Mouse (Mus musculus): ENCODE results near the gene Akap13. TPM values are rescaled to one million over a fixed set of nuclear protein-coding genes. Genes with fewer than 3 reads are reported as not detected.

Akap13 gene
- total RNA-seq, 2 experiments from 2014 or later = 53.2 to 75.9 TPM

DNA sequence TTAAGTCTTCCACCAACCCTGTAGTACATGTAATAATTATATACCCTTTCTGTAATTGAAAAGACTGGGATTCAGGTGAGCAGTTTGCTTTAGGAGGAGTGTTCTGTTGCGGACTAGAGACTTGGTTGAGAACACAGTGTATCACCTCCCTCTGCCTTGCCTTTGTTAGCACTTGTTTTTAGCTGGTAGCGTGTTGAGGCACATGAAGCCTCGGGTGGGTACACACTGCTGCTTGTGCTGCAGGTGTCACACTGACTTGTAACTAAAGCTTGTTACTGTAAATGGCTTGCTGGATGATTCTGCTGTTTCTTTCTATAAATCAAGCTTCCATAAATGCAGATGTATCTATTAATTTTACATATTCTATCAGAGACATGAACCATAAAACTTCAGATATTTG lies 75.3 kb downstream of the Akap13 start:
- H3K27ac ChIP-seq = no peak overlapping the region
- no peak overlapping the region for H3K4me3 ChIP-seq
- no peak for TF ChIP-seq CTCF (IDR thresholded peaks at IDR 0.05)
- intact Hi-C loops (cut with DNase I) = no loop called here
- DNase-seq = no peak

DNA sequence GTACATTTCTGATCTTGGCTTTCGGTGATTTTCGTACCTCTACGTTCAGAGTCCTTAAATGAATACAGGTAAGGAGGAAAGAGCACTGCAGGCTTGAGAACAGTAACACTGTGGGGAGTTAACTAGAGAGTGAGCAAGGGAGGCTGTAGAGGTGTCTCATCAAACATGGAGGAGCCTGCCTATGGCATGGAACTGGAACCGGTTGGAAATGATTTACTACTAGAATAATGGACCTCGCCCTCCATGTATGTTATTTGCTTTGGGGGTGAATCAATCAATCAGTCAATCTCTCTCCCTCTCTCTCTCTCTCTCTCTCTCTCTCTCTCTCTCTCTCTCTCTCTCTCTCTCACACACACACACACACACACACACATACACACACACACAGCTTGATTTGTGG lies 77.7 kb downstream of the Akap13 start:
- intact Hi-C loops (cut with DNase I) = no loop called here
- Histone ChIP-seq H3K4me3 (no peak overlapping the region), H3K27ac (no peak overlapping the region)
- no peak for TF ChIP-seq CTCF (IDR thresholded peaks at IDR 0.05)
- no peak for DNase-seq

DNA sequence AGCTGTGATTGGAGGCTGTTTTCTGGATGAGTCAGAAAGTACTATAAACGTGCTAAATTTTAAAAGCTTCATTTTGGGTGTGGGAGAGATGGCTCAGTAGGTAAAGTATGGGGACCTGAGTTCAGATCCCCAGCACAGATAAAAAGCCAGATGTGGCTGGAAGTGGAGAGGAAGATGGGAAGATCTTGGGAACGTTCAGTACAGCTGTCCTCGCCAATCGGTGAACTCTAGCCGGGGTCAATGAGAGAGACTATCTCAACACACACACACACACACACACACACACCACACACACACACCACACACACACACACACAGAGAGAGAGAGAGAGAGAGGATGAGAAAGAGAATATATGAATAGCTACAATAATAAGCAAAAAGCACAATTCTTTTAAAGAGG lies 81.0 kb downstream of the Akap13 start:
- DNase-seq = no peak
- Histone ChIP-seq H3K4me3 (no peak overlapping the region), H3K27ac (no peak overlapping the region)
- TF ChIP-seq CTCF (IDR thresholded peaks at IDR 0.05) = no peak
- intact Hi-C loops (cut with DNase I) = no loop called here

DNA sequence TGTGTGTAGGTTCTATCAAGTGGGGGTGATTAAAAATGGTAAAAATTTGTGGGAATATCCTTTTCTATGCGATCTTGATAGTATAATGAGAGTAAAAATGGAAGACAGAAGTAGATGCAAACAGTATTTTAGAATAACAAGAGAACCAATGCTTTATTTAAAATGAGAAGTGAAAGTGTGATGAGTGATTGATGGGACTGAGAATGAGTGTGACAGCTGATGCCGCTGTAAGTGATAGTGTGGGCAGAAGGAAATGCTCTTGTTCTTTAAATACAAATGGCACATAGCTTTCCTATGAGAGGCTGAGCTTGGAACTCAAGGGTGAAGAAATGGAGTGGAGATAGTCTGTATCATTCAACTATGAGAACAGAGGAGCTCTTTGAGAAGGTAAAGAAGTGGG lies 82.2 kb downstream of the Akap13 start:
- H3K27ac ChIP-seq = no peak overlapping the region
- intact Hi-C loops (cut with DNase I) = no loop called here
- no peak overlapping the region for H3K4me3 ChIP-seq
- no peak for DNase-seq
- TF ChIP-seq CTCF (IDR thresholded peaks at IDR 0.05) = no peak

DNA sequence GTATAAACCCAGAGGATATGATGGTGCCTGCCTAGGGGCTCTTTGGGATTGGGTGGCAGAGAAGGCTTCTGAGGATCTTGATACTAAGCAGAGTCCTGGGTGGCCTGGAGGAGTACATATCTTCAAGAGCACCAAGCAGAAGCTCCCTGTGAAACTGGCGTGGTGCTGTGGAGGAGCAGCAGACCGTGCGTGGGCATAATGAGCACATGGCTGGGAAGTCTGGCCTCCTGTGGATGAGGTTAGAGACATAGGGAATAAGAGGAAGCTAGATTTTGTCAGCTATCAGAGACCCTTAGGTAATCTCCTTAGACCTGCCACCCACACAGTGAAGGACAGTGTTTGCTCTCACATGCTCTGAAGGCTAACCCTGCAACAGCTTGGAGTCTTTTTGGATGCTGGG lies 83.2 kb downstream of the Akap13 start:
- intact Hi-C loops (cut with DNase I) = no loop called here
- no peak for DNase-seq
- H3K4me3 ChIP-seq = no peak overlapping the region
- H3K27ac ChIP-seq = no peak overlapping the region
- no peak for TF ChIP-seq CTCF (IDR thresholded peaks at IDR 0.05)

DNA sequence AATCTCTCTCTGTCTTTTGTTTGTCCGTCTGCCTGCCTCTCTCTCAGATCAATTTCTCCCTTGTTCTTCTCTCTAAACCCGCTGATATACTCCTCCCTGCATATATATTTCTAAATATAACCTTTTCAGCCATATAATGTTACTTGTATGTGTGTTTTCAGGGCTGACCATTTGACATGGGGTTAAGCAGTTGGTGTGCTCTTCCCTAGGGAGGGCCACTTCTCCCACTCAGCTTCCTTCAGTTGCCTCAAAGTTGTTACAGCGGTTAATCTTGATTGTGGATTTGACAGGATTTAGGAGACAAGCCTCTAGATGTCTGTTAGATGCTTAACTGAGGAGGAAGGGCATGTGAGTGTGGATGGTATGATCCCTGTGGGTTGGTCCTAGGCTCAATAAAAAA lies 83.8 kb downstream of the Akap13 start:
- Histone ChIP-seq H3K27ac (no peak overlapping the region), H3K4me3 (no peak overlapping the region)
- intact Hi-C loops (cut with DNase I) = no loop called here
- DNase-seq = no peak
- TF ChIP-seq CTCF (IDR thresholded peaks at IDR 0.05) = no peak

DNA sequence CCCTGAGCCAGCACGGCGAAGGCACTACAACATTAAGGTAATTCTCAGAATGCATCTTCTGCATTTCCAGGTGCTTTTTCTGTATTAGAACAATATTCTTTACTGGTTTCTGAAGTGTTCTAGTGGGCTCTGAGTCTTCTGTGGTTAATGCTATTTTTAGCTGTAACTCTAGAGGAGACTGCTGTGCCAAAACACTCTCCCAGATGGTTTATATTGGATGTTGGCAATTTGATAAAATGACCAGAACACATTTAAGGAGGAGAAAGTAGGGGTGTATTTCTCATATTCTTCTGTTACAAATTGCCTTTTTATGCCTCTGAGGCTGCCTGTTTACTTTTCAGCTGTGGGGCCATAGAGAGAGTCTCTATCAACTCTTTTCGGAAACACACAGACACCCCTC lies 94.5 kb downstream of the Akap13 start:
- intact Hi-C loops (cut with DNase I) = loop anchor here (5.0 kb wide), 1 partner anchor 93 kb away; the partner anchor contains the start of gene Akap13
- no peak for TF ChIP-seq CTCF (IDR thresholded peaks at IDR 0.05)
- peak overlapping the region; percentile 47; the same call in 1 of the 2 replicates for H3K4me3 ChIP-seq
- H3K27ac ChIP-seq = peak overlapping the region; percentile 78
- no peak for DNase-seq

DNA sequence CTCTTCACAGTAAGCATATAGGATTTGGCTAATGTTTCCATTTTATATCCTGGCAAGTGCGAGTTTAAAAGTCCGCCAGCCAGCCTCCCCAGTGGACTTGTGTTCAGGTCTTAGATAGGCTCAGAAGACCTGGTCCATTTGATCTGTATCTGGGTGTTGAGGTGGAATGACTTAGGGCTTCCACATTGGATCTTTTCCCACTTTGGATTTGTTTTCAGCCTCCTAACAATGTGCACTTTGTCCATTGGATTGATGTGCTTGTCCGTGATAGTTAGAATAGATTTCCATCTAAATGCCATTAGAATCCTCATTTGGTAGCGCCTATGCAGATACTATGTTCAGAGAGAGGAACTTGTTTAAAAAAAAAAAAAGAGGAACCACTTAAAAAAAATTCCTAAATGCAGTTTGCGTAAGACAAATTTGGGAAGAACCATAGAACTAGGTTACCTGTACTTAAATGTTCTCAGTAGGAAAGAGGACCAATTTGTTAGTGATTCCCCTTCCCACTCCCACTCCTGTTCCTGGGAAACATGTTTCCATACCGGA lies 95.5 kb downstream of the Akap13 start:
- Histone ChIP-seq H3K27ac (peak overlapping the region; percentile 78), H3K4me3 (no peak overlapping the region)
- intact Hi-C loops (cut with DNase I) = loop anchor here (5.0 kb wide), 1 partner anchor 94 kb away; the partner anchor contains the start of gene Akap13
- no peak for TF ChIP-seq CTCF (IDR thresholded peaks at IDR 0.05)
- DNase-seq = no peak

DNA sequence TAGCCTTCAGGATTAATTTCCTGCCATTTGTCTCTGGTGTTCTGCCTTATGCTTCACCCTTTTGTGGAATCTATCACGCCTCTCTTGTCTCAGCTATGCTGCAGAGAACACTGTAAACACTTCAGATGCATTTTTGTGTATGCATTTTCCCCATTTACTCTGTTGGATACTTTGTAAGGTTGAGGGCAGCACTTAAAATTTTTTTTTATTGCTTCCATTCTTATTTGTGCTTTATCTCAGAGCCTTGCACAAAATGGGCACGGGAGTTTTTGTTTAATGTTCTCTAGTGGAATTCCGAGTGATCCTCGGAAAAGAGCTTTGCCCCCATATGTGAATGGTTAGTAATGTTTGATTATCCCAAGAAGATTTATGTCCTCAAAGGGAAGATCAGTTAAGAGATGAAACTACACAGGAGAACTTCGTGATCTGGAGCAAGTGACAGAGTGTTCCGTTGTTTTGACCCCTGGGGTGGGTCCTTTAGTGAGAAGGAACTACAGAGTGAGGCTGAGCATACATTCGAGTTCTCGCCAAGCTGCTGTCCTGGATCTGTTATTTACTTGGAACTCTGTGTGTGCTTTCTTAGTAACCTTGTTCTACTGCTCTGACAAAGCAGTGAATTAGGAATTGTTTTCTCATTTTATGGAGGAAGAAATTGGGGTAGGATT lies 97.8 kb downstream of the Akap13 start:
- no peak for DNase-seq
- intact Hi-C loops (cut with DNase I) = loop anchor here (5.0 kb wide), 1 partner anchor 96 kb away; the partner anchor contains the start of gene Akap13
- Histone ChIP-seq H3K27ac (peak overlapping the region; percentile 1), H3K4me3 (no peak overlapping the region)
- no peak for TF ChIP-seq CTCF (IDR thresholded peaks at IDR 0.05)

DNA sequence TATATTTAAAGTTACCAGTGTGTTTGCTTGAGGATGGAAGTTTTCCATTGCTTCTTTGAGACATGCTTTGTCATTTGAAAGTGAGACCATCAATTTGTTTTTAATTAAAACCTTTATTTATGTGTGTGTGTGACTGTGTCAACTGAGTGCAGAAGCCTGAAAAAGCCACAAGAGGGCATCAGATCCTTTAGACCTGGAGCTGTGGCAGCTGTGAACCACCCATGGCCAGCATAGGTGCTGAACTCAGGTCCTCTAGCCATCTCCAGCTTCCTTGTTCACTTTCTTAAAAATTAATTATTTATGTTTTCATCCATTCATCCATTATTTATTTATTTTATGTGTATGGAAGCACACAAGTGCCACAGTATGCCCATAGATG lies 98.3 kb downstream of the Akap13 start:
- H3K4me3 ChIP-seq = no peak overlapping the region
- DNase-seq = no peak
- TF ChIP-seq CTCF (IDR thresholded peaks at IDR 0.05) = peak; percentile 48
- intact Hi-C loops (cut with DNase I) = loop anchor here (1.0 to 5.0 kb wide), 2 partner anchors 96 to 154 kb away; partner anchors contain the start of gene Akap13
- peak overlapping the region; percentile 16; the same call in 1 of the 2 replicates for H3K27ac ChIP-seq

DNA sequence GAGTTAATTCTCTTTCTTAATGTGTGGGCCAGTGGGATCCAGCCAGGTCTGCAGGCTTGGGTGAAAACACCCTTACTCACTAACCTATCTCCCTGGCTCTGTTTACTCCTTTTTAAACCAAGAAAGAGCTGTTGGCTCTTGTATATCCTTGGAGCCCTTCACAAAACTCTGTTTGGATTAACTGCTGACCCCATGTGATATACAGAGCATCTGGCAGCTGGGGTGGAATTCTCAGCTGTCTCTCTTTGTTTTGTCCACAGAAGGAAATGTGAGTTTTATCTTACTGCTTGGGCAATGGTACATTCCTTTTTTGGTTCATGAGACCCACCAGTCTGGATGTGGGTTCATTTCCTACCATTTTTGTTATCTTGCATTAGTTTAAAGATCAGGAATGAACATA lies 98.7 kb downstream of the Akap13 start:
- H3K27ac ChIP-seq = peak overlapping the region; percentile 16

DNA sequence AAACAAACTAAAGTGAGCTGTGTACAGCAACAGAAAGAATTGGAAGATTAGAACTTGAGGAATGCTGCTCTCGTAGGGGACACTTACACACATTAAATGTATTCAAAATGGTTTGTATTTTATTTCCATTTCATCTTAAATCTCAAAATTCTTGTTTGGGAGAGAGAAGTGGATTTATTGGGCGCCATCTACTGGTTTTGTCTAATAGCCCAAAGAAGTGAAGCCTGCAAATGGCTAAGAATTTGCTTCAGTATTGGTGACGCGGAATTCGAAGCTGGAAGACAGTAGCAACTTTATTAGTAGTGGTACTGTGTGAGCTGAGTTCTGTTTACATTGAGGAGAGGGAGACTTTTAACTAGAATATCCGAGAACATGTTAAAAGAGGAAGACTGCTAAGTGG lies 100.6 kb downstream of the Akap13 start:
- intact Hi-C loops (cut with DNase I) = loop anchor here (2.0 to 5.0 kb wide), 2 partner anchors 185 to 419 kb away; no protein-coding TSS in a partner anchor
- no peak for DNase-seq
- Histone ChIP-seq H3K4me3 (no peak overlapping the region), H3K27ac (peak overlapping the region; percentile 16; the same call in 1 of the 2 replicates)
- TF ChIP-seq CTCF (IDR thresholded peaks at IDR 0.05) = peak; percentile 72

More for the DNA sequence above, 98.7 kb downstream of the Akap13 start:
- no peak for DNase-seq
- intact Hi-C loops (cut with DNase I) = loop anchor here (1.0 to 5.0 kb wide), 2 partner anchors 97 to 155 kb away; partner anchors contain the start of gene Akap13
- no peak overlapping the region for H3K4me3 ChIP-seq
- no peak for TF ChIP-seq CTCF (IDR thresholded peaks at IDR 0.05)

DNA sequence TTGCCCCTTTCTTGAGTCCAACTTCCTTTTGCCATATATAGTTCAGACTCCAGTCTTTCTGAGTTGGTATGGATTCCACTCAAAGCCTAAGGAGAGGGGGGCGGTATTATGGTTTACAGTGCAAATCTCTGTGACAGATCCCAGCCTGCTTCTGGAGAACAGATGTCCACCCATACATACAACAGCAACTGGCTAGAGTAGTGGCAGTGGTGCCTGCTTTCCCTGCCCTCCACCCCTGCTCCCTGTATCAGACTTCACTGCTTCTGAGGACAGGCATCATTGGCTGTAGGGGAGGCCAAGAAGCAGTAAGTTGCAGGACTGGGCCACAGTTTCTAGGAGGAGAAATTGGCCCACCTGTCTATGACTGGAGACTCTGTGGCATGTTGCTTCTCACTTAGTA lies 102.9 kb downstream of the Akap13 start:
- H3K27ac ChIP-seq = peak overlapping the region; percentile 31; the same call in 1 of the 2 replicates
- H3K4me3 ChIP-seq = no peak overlapping the region
- TF ChIP-seq CTCF (IDR thresholded peaks at IDR 0.05) = no peak
- intact Hi-C loops (cut with DNase I) = loop anchor here (5.0 kb wide), 1 partner anchor 421 kb away; no protein-coding TSS in a partner anchor
- no peak for DNase-seq

Measured in gastrocnemius, adult 2 months (tissue).